Mouse (Mus musculus) lung, postnatal 0 days (tissue): ENCODE data around the gene Cptp. TPM values are rescaled to one million over a fixed set of nuclear protein-coding genes. Genes with fewer than 3 reads are reported as not detected.

Source experiments
- ATAC-seq: fragments of 200-750 bp; cut with Nextera tagmentation; 2 replicates; pipeline ENCODE4 v1.8.0; 2017; ENCODE audit warnings: moderate library complexity
- DNase-seq: peaks from one replicate; pipeline ENCODE4 v3.0.0-alpha.2; 2016; ENCODE audit warnings: low spot score
- H3K27ac ChIP-seq: fragments of 300-500 bp; sonication (generic); 2 replicates; pipeline ENCODE4 v1.5.1; 2014; ENCODE audit warnings: antibody characterized with exemption, mild to moderate bottlenecking, low read length, mixed read lengths
- H3K27me3 ChIP-seq: fragments of 300-500 bp; sonication (generic); replicated peaks from 2 replicates; pipeline ENCODE4 v1.6.1; 2014; ENCODE audit warnings: low read length, mixed read lengths; ENCODE audit not compliant: insufficient read depth
- H3K36me3 ChIP-seq: fragments of 300-500 bp; sonication (generic); 2 replicates; pipeline ENCODE4 v1.6.1; 2014; ENCODE audit warnings: low read length, mixed read lengths; ENCODE audit not compliant: insufficient read depth
- H3K4me1 ChIP-seq: fragments of 300-500 bp; sonication (generic); 2 replicates; pipeline ENCODE4 v1.6.1; 2014; ENCODE audit warnings: antibody characterized with exemption, low read depth, low read length, mixed read lengths; ENCODE audit not compliant: insufficient read depth
- H3K4me2 ChIP-seq: fragments of 300-500 bp; sonication (generic); replicated peaks from 2 replicates; pipeline ENCODE4 v1.6.1; 2014; ENCODE audit warnings: low read depth, mild to moderate bottlenecking, low read length, moderate library complexity, mixed read lengths
- H3K4me3 ChIP-seq: fragments of 300-500 bp; sonication (generic); 2 replicates; pipeline ENCODE4 v1.5.1; 2014; ENCODE audit warnings: low read depth, low read length
- H3K9ac ChIP-seq: fragments of 300-500 bp; sonication (generic); replicated peaks from 2 replicates; pipeline ENCODE4 v1.6.1; 2014; ENCODE audit warnings: low read depth, mild to moderate bottlenecking
- H3K9me3 ChIP-seq: fragments of 300-500 bp; sonication (generic); 2 replicates; pipeline ENCODE4 v1.6.1; 2016; ENCODE audit warnings: low read length, mixed read lengths
- CTCF ChIP-seq: IDR thresholded peaks from 2 replicates; pipeline ENCODE4 v1.5.1; 2016; ENCODE audit warnings: antibody characterized with exemption, mild to moderate bottlenecking
- EP300 ChIP-seq: IDR thresholded peaks from 2 replicates; pipeline ENCODE4 v1.6.1; 2016; ENCODE audit warnings: antibody characterized with exemption, mild to moderate bottlenecking, control low read depth
- WGBS: fragments of 180-500 bp; shearing (Covaris S2); extraction: QIAGEN DNeasy Blood & Tissue Kit; methylation state at CpG from one replicate; pipeline ENCODE4 v1.1.7; 2014; 5-methylcytosine and 5-hydroxymethylcytosine counted together
- polyA plus RNA-seq: library from polyadenylated mRNA; unstranded; fragments of >200 nt; fragmentation: Nextera tagmentation; extraction: Ambion mirVana; gene quantifications from 2 replicates; pipeline ENCODE4 v1.2.1, GENCODE M21; 2015

Gene Cptp
- polyA plus RNA-seq: 10.8 and 13.8 TPM in 2 replicates

- H3K4me3 ChIP-seq: peak within 1 kb of the TSS; percentile 71
- peak; percentile 98 for ATAC-seq
- peak within 1 kb of the TSS; percentile 55 for H3K9ac ChIP-seq
- no peaks in the 10 kb centered on the region for H3K27me3 ChIP-seq
- H3K4me2 ChIP-seq: peak within 1 kb of the TSS; percentile 98
- H3K27ac ChIP-seq: peak within 1 kb of the TSS; percentile 27
- DNase-seq: peak; percentile 97
- H3K36me3 ChIP-seq: peaks cover 18% of the 10 kb centered on the region; the same call in 1 of the 2 replicates
- WGBS: under 1% methylated on average over 57 of the region's 63 CpGs
- H3K9me3 ChIP-seq: no peaks in the 10 kb centered on the region
- peaks cover 10% of the 10 kb centered on the region; the same call in 1 of the 2 replicates for H3K4me1 ChIP-seq
- TF ChIP-seq CTCF (peak; percentile 65), EP300 (no peak)
These were observed at the start of gene Cptp, which contains the start of gene Ints11 for GRCm38 (mm10) chr4:155869317-155870033. Gene Cptp, minus strand, starts transcription at chr4:155869440. Gene Ints11, plus strand, starts transcription at chr4:155869546.

DNA sequence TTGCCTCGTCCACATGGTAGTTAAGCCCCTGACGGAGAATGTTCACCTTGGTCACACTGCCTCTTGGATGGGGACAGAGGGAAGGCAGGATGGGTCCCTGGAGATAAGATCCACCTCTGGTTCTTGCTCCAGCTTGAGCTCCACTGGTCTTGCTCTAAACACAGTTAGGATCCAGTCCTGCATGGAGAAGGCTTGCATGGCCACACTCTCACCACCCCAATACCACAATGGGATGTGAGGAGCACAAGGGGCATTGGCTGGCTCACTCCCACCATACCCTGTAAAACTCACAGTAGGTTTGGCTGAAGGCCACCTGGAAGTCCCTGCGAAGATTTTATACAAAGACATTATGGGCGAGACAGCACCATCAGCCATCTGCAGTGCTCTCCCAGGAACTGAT is 39.5 kb upstream of the Cptp start:
- no peak overlapping the region for H3K27ac ChIP-seq
- DNase-seq: no peak
- WGBS: 81% methylated on average over 4 of the region's 4 CpGs

DNA sequence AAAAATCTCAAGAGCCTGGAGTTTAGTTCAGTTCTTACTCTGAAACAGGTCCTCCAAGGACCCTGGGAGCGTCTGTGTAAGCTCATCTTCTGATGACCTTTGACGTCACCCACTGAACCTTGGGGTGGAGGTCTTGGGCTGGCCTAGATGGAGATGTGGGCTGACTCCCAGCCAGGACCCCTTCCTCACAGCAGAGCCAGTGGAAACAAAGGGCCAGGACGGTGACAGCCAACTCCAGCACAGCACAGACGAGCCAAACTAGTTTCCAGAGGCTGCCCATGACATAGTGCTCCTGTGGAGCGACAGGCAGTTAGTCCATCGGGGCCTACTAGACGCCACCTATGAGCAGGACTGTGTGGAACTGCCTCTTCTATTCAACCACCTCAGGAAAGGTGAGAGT is 39.0 kb upstream of the Cptp start:
- H3K4me3 ChIP-seq: no peak overlapping the region
- no peaks in the 10 kb centered on the region for H3K4me1 ChIP-seq
- ATAC-seq (no peak), DNase-seq (no peak)
- no peak for TF ChIP-seq CTCF
- no peak for TF ChIP-seq EP300
- no peaks in the 10 kb centered on the region for H3K27me3 ChIP-seq
- no peak overlapping the region for H3K9ac ChIP-seq
- no peak overlapping the region for H3K27ac ChIP-seq
- H3K9me3 ChIP-seq: no peaks in the 10 kb centered on the region
- 74% methylated on average over 7 of the region's 7 CpGs for WGBS
- no peak overlapping the region for H3K4me2 ChIP-seq
- peaks cover 10% of the 10 kb centered on the region; the same call in 1 of the 2 replicates for H3K36me3 ChIP-seq

More for the DNA sequence above, 39.5 kb upstream of the Cptp start:
- no peaks in the 10 kb centered on the region for H3K4me1 ChIP-seq
- no peak overlapping the region for H3K4me3 ChIP-seq
- H3K9me3 ChIP-seq: no peaks in the 10 kb centered on the region
- no peak overlapping the region for H3K4me2 ChIP-seq
- no peak overlapping the region for H3K9ac ChIP-seq
- no peak for TF ChIP-seq CTCF
- H3K36me3 ChIP-seq: peaks cover 7% of the 10 kb centered on the region; the same call in 1 of the 2 replicates
- no peaks in the 10 kb centered on the region for H3K27me3 ChIP-seq
- no peak for ATAC-seq

DNA sequence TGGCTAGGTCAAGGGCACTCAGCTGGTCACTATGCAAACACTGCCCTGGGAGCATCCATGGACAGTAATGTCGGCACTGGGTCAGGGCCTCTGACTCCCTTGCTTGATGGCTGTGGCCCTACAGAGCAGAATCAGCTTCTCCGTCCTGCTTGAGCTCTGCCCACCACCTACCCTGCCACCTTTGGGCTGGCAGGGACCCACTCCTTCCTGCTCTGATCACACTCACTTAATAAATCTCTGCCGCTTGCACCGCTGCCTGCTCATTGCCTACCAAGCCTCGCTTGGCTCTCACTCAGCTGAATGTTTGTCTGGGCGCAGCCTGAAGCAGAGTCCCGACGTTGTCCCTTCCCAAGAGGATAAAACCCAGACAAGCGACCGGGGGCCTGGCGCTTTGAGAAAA is 37.8 kb upstream of the Cptp start:
- no peak; the same call in 1 of the 2 replicates for ATAC-seq
- Histone ChIP-seq H3K4me1 (no peaks in the 10 kb centered on the region), H3K9ac (no peak overlapping the region), H3K9me3 (no peaks in the 10 kb centered on the region), H3K27ac (no peak overlapping the region), H3K27me3 (no peaks in the 10 kb centered on the region), H3K4me2 (no peak overlapping the region), H3K4me3 (no peak overlapping the region), H3K36me3 (peaks cover 21% of the 10 kb centered on the region)
- WGBS: 59% methylated on average over 11 of the region's 11 CpGs
- no peak for DNase-seq
- TF ChIP-seq CTCF: no peak
- TF ChIP-seq EP300: no peak

DNA sequence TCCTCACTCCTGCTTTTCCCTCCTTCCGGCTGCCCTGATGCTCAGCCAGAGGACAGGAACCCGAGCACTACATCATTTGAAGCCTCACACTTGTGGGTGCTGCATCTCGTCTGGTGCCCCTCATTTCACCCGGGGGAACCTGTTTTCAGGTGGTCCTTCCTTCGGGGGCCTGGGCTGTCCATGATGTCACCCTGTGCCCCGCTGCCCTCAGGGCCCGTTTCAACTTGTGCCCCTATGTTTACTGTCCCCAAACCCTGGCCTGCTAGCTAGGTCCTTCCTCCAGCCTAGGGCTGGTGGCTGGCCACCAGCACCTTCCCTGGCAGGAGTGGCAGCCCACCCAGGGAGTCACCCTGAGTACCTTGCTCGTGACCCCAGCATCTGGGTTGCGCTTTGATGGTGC is 36.9 kb upstream of the Cptp start:
- peaks cover 22% of the 10 kb centered on the region for H3K36me3 ChIP-seq
- WGBS: 74% methylated on average over 9 of the region's 9 CpGs
- TF ChIP-seq EP300 (no peak), CTCF (no peak)
- H3K9ac ChIP-seq: no peak overlapping the region
- no peaks in the 10 kb centered on the region for H3K9me3 ChIP-seq
- no peak overlapping the region for H3K4me2 ChIP-seq
- H3K27me3 ChIP-seq: no peaks in the 10 kb centered on the region
- no peak for DNase-seq
- ATAC-seq: no peak
- no peaks in the 10 kb centered on the region for H3K4me1 ChIP-seq
- H3K4me3 ChIP-seq: no peak overlapping the region
- H3K27ac ChIP-seq: no peak overlapping the region

DNA sequence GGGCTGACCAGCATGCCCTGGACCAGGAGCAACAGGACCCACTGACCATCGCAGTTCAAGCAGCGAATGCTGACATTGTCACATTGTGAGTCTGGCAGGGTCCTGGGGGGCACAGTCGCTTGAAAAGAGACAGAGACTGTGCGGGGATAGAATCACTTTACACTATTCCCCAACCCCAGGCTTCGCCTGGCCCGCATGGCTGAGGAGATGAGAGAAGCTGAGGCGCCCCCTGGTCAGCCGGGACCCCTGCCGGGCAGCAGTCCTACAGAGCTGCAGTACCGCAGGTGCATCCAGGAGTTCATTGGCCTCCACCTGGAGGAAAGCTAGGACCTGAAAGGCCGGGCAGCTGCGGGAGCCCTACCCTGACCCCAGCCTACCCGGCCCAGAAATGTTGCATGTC is 36.4 kb upstream of the Cptp start:
- TF ChIP-seq CTCF (no peak), EP300 (no peak)
- H3K4me2 ChIP-seq: no peak overlapping the region
- H3K36me3 ChIP-seq: peaks cover 22% of the 10 kb centered on the region
- H3K9ac ChIP-seq: no peak overlapping the region
- ATAC-seq (no peak), DNase-seq (no peak)
- H3K27ac ChIP-seq: no peak overlapping the region
- no peaks in the 10 kb centered on the region for H3K9me3 ChIP-seq
- H3K27me3 ChIP-seq: no peaks in the 10 kb centered on the region
- H3K4me1 ChIP-seq: no peaks in the 10 kb centered on the region
- H3K4me3 ChIP-seq: no peak overlapping the region
- 80% methylated on average over 13 of the region's 13 CpGs for WGBS
